Mouse (Mus musculus) liver, postnatal 0 days (tissue): ENCODE results near the gene Oaz1. TPM values are rescaled to one million over a fixed set of nuclear protein-coding genes. Genes with fewer than 3 reads are reported as not detected.

Experiments used
- ATAC-seq: fragments of 200-750 bp; cut with Nextera tagmentation; 2 replicates; pipeline ENCODE4 v1.8.0; 2017; ENCODE audit warnings: mild to moderate bottlenecking, moderate library complexity
- DNase-seq: peaks from one replicate; pipeline ENCODE4 v3.0.0-alpha.2; 2016
- H3K27ac ChIP-seq: fragments of 300-500 bp; sonication (generic); 2 replicates; pipeline ENCODE4 v1.5.1; 2014; ENCODE audit warnings: antibody characterized with exemption, moderate library complexity, mild to moderate bottlenecking, low read depth
- H3K27me3 ChIP-seq: fragments of 300-500 bp; sonication (generic); 2 replicates; pipeline ENCODE4 v1.6.1; 2014; ENCODE audit warnings: low read length, control low read depth, mixed read lengths; ENCODE audit not compliant: insufficient read depth
- H3K36me3 ChIP-seq: fragments of 300-500 bp; sonication (generic); replicated peaks from 2 replicates; pipeline ENCODE4 v1.6.1; 2014; ENCODE audit warnings: mild to moderate bottlenecking, control low read depth, low read length, moderate library complexity, mixed read lengths; ENCODE audit not compliant: insufficient read depth
- H3K4me1 ChIP-seq: fragments of 300-500 bp; sonication (generic); 2 replicates; pipeline ENCODE4 v1.6.1; 2014; ENCODE audit warnings: antibody characterized with exemption, mild to moderate bottlenecking, control low read depth; ENCODE audit not compliant: insufficient read depth
- H3K4me2 ChIP-seq: fragments of 300-500 bp; sonication (generic); 2 replicates; pipeline ENCODE4 v1.6.1; 2014; ENCODE audit warnings: low read depth, mild to moderate bottlenecking, low read length, moderate library complexity, mixed read lengths
- H3K4me3 ChIP-seq: fragments of 300-500 bp; sonication (generic); 2 replicates; pipeline ENCODE4 v1.5.1; 2014; ENCODE audit warnings: low read depth, low read length
- H3K9ac ChIP-seq: fragments of 300-500 bp; sonication (generic); replicated peaks from 2 replicates; pipeline ENCODE4 v1.6.1; 2014; ENCODE audit warnings: mild to moderate bottlenecking, moderate library complexity
- H3K9me3 ChIP-seq: fragments of 300-500 bp; sonication (generic); 2 replicates; pipeline ENCODE4 v1.6.1; 2016; ENCODE audit warnings: mild to moderate bottlenecking, control low read depth, low read length, mixed read lengths
- CTCF ChIP-seq: sonication (generic); IDR thresholded peaks from 2 replicates; pipeline ENCODE4 v1.5.1; 2016; ENCODE audit warnings: antibody characterized with exemption, low read depth
- EP300 ChIP-seq: IDR thresholded peaks from 2 replicates; pipeline ENCODE4 v1.6.1; 2016; ENCODE audit warnings: antibody characterized with exemption, low read depth, mild to moderate bottlenecking
- WGBS: fragments of 180-500 bp; shearing (Covaris S2); extraction: QIAGEN DNeasy Blood & Tissue Kit; methylation state at CpG from one replicate; pipeline ENCODE4 v1.1.7; 2014; ENCODE audit not compliant: insufficient replicate concordance; 5-methylcytosine and 5-hydroxymethylcytosine counted together
- polyA plus RNA-seq: library from polyadenylated mRNA; unstranded; fragments of >200 nt; fragmentation: Nextera tagmentation; extraction: Ambion mirVana; gene quantifications from 2 replicates; pipeline ENCODE4 v1.2.1, GENCODE M21; 2015

Gene Oaz1
- polyA plus RNA-seq, 1 experiment from 2014 or later, result 1,029 TPM

DNA sequence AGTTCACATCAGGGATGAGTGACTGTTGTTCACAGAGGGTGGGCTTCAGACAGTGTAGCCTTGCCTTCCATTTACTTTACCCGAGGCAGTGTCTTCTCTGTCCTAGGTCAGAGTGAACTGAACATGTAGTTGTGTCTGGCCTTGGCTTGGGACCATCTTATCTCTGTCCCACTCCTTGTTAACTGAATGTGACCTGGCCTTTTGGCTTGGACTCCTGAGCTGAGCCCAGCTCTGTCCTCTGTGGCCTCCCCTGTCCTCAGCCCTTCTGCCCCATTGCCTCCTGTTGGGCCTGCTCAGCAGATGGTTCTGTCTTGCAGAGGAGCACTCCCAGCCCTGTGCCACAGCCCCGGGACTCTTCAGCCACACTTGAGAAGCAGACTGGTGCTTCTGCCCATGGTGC, 38.9 kb upstream of the Oaz1 start:
- H3K9ac ChIP-seq, result no peak overlapping the region
- no peak for ATAC-seq

DNA sequence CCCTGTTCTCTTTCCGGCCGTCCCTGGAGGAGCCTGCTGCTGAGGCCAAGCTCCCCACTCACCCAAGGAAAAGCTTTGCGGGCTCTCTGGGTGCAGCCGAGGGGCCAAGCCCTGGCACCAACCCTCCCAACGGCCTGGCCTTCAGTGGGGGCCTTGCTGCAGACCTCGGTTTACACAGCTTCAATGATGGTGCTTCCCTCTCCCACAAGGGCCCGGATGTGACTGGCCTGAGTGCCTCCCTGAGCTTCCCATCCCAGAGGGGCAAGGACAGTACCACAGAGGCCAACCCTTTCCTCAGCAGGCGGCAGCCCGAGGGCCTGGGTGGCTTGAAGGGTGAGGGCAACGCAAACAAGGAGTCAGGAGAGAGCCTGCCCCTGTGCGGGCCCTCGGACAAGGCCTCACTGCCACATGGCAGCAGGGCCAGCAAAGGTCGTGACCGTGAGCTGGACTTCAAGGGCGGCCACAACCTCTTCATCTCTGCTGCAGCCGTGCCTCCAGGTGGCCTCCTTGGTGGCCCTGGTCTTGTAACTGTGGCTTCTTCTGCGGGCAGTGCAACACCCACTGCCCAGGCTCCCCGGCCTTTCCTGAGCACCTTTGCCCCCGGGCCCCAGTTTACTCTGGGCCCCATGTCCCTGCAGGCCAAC, 35.6 kb upstream of the Oaz1 start:
- Histone ChIP-seq H3K9ac (no peak overlapping the region), H3K36me3 (peaks cover 89% of the 10 kb centered on the region), H3K27ac (no peak overlapping the region), H3K4me1 (no peaks in the 10 kb centered on the region), H3K27me3 (no peaks in the 10 kb centered on the region), H3K4me2 (no peak overlapping the region), H3K4me3 (no peak overlapping the region), H3K9me3 (no peaks in the 10 kb centered on the region)
- no peak for ATAC-seq
- TF ChIP-seq CTCF (no peak), EP300 (no peak)
- WGBS, result 84% methylated on average over 19 of the region's 19 CpGs
- no peak for DNase-seq

More for the DNA sequence above, 38.9 kb upstream of the Oaz1 start:
- TF ChIP-seq EP300 (no peak), CTCF (no peak)
- Histone ChIP-seq H3K27me3 (no peaks in the 10 kb centered on the region), H3K9me3 (no peaks in the 10 kb centered on the region), H3K4me2 (no peak overlapping the region), H3K36me3 (peaks cover 91% of the 10 kb centered on the region), H3K4me3 (no peak overlapping the region), H3K4me1 (no peaks in the 10 kb centered on the region), H3K27ac (no peak overlapping the region)
- 69% methylated on average over 2 of the region's 2 CpGs for WGBS
- DNase-seq, result no peak

DNA sequence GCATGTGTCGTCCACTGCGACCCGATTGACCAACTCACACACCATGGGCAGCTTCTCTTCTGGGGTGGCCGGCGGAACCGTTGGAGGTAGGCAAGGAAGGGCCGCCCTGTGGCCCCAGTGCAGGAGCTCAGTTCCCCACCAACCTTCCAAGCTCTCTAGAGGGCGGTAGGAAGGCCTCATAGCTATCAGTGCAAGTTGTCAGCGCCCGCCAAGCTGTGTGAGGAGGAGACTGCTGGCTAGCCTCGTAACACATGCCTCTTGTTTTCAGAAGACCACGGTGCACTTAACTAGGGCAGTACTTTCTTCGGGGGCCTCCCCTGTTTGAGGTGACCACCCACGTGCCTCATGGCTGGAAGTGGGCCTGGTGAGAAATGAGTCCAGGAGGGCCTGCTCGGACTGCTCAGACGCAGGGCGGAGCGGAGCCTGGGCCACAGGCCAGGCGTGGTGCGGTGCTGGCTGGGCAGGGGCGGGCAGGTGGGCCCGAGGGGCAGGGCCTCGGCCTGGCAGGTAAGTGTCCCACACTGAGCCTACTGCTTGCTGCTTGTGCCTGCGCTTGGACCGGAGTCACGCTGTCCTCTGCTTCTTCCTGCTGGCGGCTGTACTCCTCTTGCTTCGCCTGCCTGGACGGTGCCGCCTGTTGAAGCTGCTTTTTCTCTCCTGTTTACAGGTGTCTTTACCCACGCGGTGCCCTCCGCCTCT, 34.8 kb upstream of the Oaz1 start:
- no peak overlapping the region for H3K9ac ChIP-seq
- no peak overlapping the region for H3K27ac ChIP-seq
- no peaks in the 10 kb centered on the region for H3K27me3 ChIP-seq
- H3K4me3 ChIP-seq, result no peak overlapping the region
- 77% methylated on average over 33 of the region's 33 CpGs for WGBS
- no peak overlapping the region for H3K4me2 ChIP-seq
- no peak for TF ChIP-seq CTCF
- TF ChIP-seq EP300, result no peak
- H3K36me3 ChIP-seq, result peaks cover 88% of the 10 kb centered on the region
- ATAC-seq (no peak), DNase-seq (no peak)
- H3K4me1 ChIP-seq, result peaks cover 3% of the 10 kb centered on the region
- no peaks in the 10 kb centered on the region for H3K9me3 ChIP-seq

GRCm38 (mm10) chr10:80792175-80793032, 34.1 kb upstream of the Oaz1 start:
- Histone ChIP-seq H3K4me1 (peaks cover 9% of the 10 kb centered on the region), H3K27me3 (no peaks in the 10 kb centered on the region), H3K36me3 (peaks cover 81% of the 10 kb centered on the region), H3K4me2 (no peak overlapping the region), H3K27ac (no peak overlapping the region), H3K9me3 (no peaks in the 10 kb centered on the region), H3K4me3 (no peak overlapping the region), H3K9ac (no peak overlapping the region)
- TF ChIP-seq CTCF, result no peak
- TF ChIP-seq EP300, result no peak
- WGBS, result 54% methylated on average over 38 of the region's 41 CpGs
- no peak for DNase-seq
- ATAC-seq, result no peak

DNA sequence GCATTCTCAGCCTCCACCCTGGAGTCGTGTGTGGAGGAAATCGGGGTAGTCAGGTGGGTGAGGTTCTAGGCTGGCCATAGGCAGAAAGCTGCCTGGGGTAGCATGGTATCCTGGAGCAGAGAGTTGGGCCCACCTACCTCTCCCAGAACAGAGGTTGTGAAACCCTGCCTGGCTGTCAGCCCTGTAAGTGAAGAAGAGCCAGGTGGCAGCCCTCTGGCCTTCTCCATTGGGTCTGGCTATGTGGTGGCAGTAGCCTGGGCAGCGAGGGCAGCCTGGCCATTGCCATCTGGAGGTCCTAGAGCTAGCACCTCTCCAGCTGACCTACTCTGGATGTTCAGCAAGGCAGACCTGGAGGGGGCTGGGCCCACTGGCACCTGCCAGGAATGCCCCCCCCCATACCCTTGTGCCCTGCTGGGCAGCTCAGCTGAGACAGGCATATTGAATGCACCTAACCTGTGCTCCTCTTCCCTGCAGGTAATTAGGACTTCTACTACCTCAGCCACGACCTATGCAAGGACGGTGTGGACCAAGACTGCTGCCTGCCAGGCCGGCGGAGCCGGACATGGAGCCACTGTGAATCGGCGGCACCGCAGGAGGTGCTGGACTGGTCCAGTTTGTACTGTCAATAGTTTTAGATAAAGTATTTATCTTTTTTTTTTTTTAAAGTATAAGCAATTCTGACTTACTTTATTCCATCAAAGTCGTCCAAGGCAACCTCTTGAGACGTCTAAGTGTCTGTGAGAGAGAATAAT, 33.2 kb upstream of the Oaz1 start:
- H3K4me2 ChIP-seq, result no peak overlapping the region
- no peak for TF ChIP-seq EP300
- TF ChIP-seq CTCF, result no peak
- WGBS, result 88% methylated on average over 13 of the region's 13 CpGs
- peaks cover 9% of the 10 kb centered on the region for H3K4me1 ChIP-seq
- H3K27ac ChIP-seq, result no peak overlapping the region
- ATAC-seq, result no peak
- H3K36me3 ChIP-seq, result peaks cover 74% of the 10 kb centered on the region
- no peak for DNase-seq
- H3K9ac ChIP-seq, result no peak overlapping the region
- no peaks in the 10 kb centered on the region for H3K9me3 ChIP-seq
- no peak overlapping the region for H3K4me3 ChIP-seq
- no peaks in the 10 kb centered on the region for H3K27me3 ChIP-seq

GRCm38 (mm10) chr10:80793803-80794202, 32.7 kb upstream of the Oaz1 start:
- 87% methylated on average over 4 of the region's 4 CpGs for WGBS
- peaks cover 68% of the 10 kb centered on the region for H3K36me3 ChIP-seq
- H3K9ac ChIP-seq, result no peak overlapping the region
- no peak overlapping the region for H3K4me3 ChIP-seq
- H3K27me3 ChIP-seq, result no peaks in the 10 kb centered on the region
- no peak for TF ChIP-seq CTCF
- no peak for TF ChIP-seq EP300
- DNase-seq, result no peak
- ATAC-seq, result no peak
- H3K4me2 ChIP-seq, result no peak overlapping the region
- H3K9me3 ChIP-seq, result no peaks in the 10 kb centered on the region
- peaks cover 9% of the 10 kb centered on the region for H3K4me1 ChIP-seq
- no peak overlapping the region for H3K27ac ChIP-seq
